ENCODE assay signal across 8 mouse cellular contexts in the genomic region with DNA sequence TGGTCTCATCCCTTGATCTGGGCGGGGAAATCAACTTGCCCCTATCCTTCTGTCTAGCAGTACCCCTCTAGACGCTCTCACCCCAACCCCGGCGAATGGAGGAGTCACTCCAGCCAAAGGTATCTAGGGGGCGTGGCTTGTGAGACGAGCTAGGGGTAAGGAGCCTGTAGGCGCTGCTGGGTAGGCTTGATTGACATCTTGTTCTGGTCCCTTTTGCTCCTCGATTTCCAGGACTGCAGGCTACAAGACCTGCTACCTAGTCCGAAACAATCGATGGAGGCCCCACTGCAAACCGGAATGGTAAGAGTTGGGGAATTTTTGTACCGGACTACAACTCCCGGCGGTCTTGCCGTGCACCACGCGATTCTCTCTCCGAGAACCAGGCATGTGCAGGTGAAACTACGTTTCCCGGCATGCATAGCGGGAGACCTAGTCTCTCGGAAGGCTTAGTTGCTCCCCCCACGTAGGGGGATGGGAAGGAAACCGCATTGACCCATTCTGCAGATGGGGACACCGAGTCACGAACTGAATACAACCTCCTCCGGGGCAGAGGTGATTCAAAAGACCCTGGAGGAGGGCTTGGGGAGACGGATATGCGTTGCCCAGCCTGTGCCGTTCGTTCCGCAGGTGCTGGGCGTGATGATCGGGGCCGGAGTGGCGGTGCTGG. TPM values are rescaled to one million over a fixed set of nuclear protein-coding genes. Genes with fewer than 3 reads are reported as not detected.
DNase-seq lines count a peak whose midpoint lies in the region; ATAC-seq and TF ChIP-seq lines count a peak whose summit lies in the region.

No protein-coding gene starts in this region.

- intact Hi-C loops in gastrocnemius, adult 2 months (cut with DNase I), result loop anchor here (5.0 kb wide), 1 partner anchor 106 kb away; a partner anchor contains a TSS
- intact Hi-C loops in left cerebral cortex, adult 2 months (cut with DNase I), result loop anchor here (2.0 kb wide), 1 partner anchor 156 kb away; a partner anchor contains a TSS

- peak overlapping the region; percentile 83 for H3K4me3 ChIP-seq in gastrocnemius, adult 2 months
- peak overlapping the region; percentile 53 for H3K4me3 ChIP-seq in hindbrain, postnatal 0 days (ENCODE audit: low read length)
- peak overlapping the region; percentile 89 for H3K4me3 ChIP-seq in left cerebral cortex, adult 2 months

- 0 out of 2 replicates have a peak, but pooled peaks cover 4% of the 10 kb centered on the region for H3K4me1 ChIP-seq in hindbrain, postnatal 0 days (ENCODE audit: insufficient read depth, low read length)

- H3K9ac ChIP-seq in hindbrain, postnatal 0 days (replicated peaks; ENCODE audit: low read length), result peak overlapping the region; percentile 63

- TF ChIP-seq CTCF in gastrocnemius, adult 2 months (IDR thresholded peaks at IDR 0.05), result no peak
- TF ChIP-seq CTCF in hindbrain, postnatal 0 days (IDR thresholded peaks at IDR 0.05; ENCODE audit: low read depth), result no peak
- TF ChIP-seq CTCF in left cerebral cortex, adult 2 months (IDR thresholded peaks at IDR 0.05), result no peak; the same call in 1 of the 2 replicates

- peaks cover 24% of the 10 kb centered on the region; the same call in 1 of the 2 replicates for H3K36me3 ChIP-seq in hindbrain, postnatal 0 days (ENCODE audit: insufficient read depth, low read length)

- H3K27me3 ChIP-seq in hindbrain, postnatal 0 days (ENCODE audit: insufficient read depth, low read length), result no peaks in the 10 kb centered on the region

- H3K27ac ChIP-seq in gastrocnemius, adult 2 months, result peak overlapping the region; percentile 87
- peak overlapping the region; percentile 86 for H3K27ac ChIP-seq in hindbrain, postnatal 0 days
- peak overlapping the region; percentile 81 for H3K27ac ChIP-seq in left cerebral cortex, adult 2 months

- H3K9me3 ChIP-seq in hindbrain, postnatal 0 days (ENCODE audit: low read length), result no peaks in the 10 kb centered on the region

- H3K4me2 ChIP-seq in hindbrain, postnatal 0 days (ENCODE audit: low read depth, low read length), result peak overlapping the region; percentile 93

- 1% methylated on average over 36 of the region's 36 CpGs for WGBS in hindbrain, postnatal 0 days

- peak; percentile 80 for ATAC-seq in common myeloid progenitor, adult 5-6 weeks (replicated peaks; ENCODE audit: low read depth, poor library complexity, severe bottlenecking)
- peak; percentile 86 for ATAC-seq in hindbrain, postnatal 0 days
- ATAC-seq in megakaryocyte, adult 5-6 weeks (ENCODE audit: poor library complexity, severe bottlenecking), result peak; percentile 86

- peak; percentile 95 for DNase-seq in ZHBTc4 (ENCODE audit: low read depth, low spot score)
- DNase-seq in gastrocnemius, adult 2 months, result peak; percentile 94
- peak; percentile 97 for DNase-seq in hindbrain, postnatal 0 days (ENCODE audit: low spot score)
- peak; percentile 94 for DNase-seq in left cerebral cortex, adult 2 months (ENCODE audit: extremely low spot score in 1 of 2, low spot score in 2 of 2)
- DNase-seq in right cerebral cortex, adult 2 months (ENCODE audit: low spot score in 2 of 2), result peak; percentile 97 to 98
- peak; percentile 95 for DNase-seq in urinary bladder, postnatal 14 days (ENCODE audit: low spot score)

RNA-seq across cellular contexts. Expression of a gene that starts 1.4 kb away (rescaled TPM):
- 16.1 and 21.8 TPM in 2 replicates for total RNA-seq in common myeloid progenitor, adult 5-6 weeks (2017)
- 1 to 10 TPM; 8.7 to 9.3 TPM for total RNA-seq in gastrocnemius, adult 2 months (2021)
- 55.6 and 82.6 TPM in 2 replicates for total RNA-seq in hindbrain, postnatal 0 days (2014; rRNA removed)
- polyA plus RNA-seq in hindbrain, postnatal 0 days (2015; fragmentation: Nextera tagmentation; extraction: Ambion mirVana), result 35.3 and 38.4 TPM in 2 replicates
- 10 to 100 TPM; 76.5 to 86.0 TPM for total RNA-seq in left cerebral cortex, adult 2 months (2021)
- total RNA-seq in megakaryocyte, adult 5-6 weeks (2015), result 9.5 and 13.9 TPM in 2 replicates
- 9.2 and 15.6 TPM in 2 replicates for total RNA-seq in megakaryocyte, adult 5-6 weeks (2017)

RNA-seq across cellular contexts. Expression of a gene that starts 16.3 kb away (rescaled TPM):
- total RNA-seq in common myeloid progenitor, adult 5-6 weeks (2017), result 26.1 and 28.9 TPM in 2 replicates
- total RNA-seq in gastrocnemius, adult 2 months (2021), result 10 to 100 TPM; 23.5 to 24.9 TPM
- 113 and 140 TPM in 2 replicates for total RNA-seq in hindbrain, postnatal 0 days (2014; rRNA removed)
- 92.4 and 96.8 TPM in 2 replicates for polyA plus RNA-seq in hindbrain, postnatal 0 days (2015; fragmentation: Nextera tagmentation; extraction: Ambion mirVana)
- 10 to 100 TPM; 90.6 to 96.1 TPM for total RNA-seq in left cerebral cortex, adult 2 months (2021)
- 20.1 and 22.7 TPM in 2 replicates for total RNA-seq in megakaryocyte, adult 5-6 weeks (2015)
- total RNA-seq in megakaryocyte, adult 5-6 weeks (2017), result 32.9 and 42.3 TPM in 2 replicates

RNA-seq across cellular contexts. Expression of a gene that starts 23.6 kb away (rescaled TPM):
- total RNA-seq in common myeloid progenitor, adult 5-6 weeks (2017), result 6.2 and 8.3 TPM in 2 replicates
- 10 to 100 TPM; 30.8 to 39.3 TPM for total RNA-seq in gastrocnemius, adult 2 months (2021)
- 98.3 and 109 TPM in 2 replicates for total RNA-seq in hindbrain, postnatal 0 days (2014; rRNA removed)
- 46.0 and 49.6 TPM in 2 replicates for polyA plus RNA-seq in hindbrain, postnatal 0 days (2015; fragmentation: Nextera tagmentation; extraction: Ambion mirVana)
- total RNA-seq in left cerebral cortex, adult 2 months (2021), result 10 to 100 TPM; 32.4 to 34.8 TPM
- total RNA-seq in megakaryocyte, adult 5-6 weeks (2015), result 6.7 and 7.9 TPM in 2 replicates
- total RNA-seq in megakaryocyte, adult 5-6 weeks (2017), result 2.4 and 3.3 TPM in 2 replicates

RNA-seq across cellular contexts. Expression of a gene that starts 45.9 kb away (rescaled TPM):
- not detected in 2 replicates for total RNA-seq in common myeloid progenitor, adult 5-6 weeks (2017)
- not detected for total RNA-seq in gastrocnemius, adult 2 months (2021)
- 0.26 TPM in 1 of 2 replicates, not detected in the other for total RNA-seq in hindbrain, postnatal 0 days (2014; rRNA removed)
- 0.57 and 0.73 TPM in 2 replicates for polyA plus RNA-seq in hindbrain, postnatal 0 days (2015; fragmentation: Nextera tagmentation; extraction: Ambion mirVana)
- under 1 TPM in 1 of 2 experiments, not detected in 1; 0.23 TPM for total RNA-seq in left cerebral cortex, adult 2 months (2021)
- not detected in 2 replicates for total RNA-seq in megakaryocyte, adult 5-6 weeks (2015)
- total RNA-seq in megakaryocyte, adult 5-6 weeks (2017), result not detected in 2 replicates

RNA-seq across cellular contexts. Expression of a gene that starts 49.1 kb away (rescaled TPM):
- total RNA-seq in common myeloid progenitor, adult 5-6 weeks (2017), result 1.3 and 1.4 TPM in 2 replicates
- total RNA-seq in gastrocnemius, adult 2 months (2021), result 1 to 10 TPM; 2.3 to 2.6 TPM
- total RNA-seq in hindbrain, postnatal 0 days (2014; rRNA removed), result 1.5 and 4.9 TPM in 2 replicates
- 2.0 and 2.4 TPM in 2 replicates for polyA plus RNA-seq in hindbrain, postnatal 0 days (2015; fragmentation: Nextera tagmentation; extraction: Ambion mirVana)
- under 1 TPM; 0.84 to 0.88 TPM for total RNA-seq in left cerebral cortex, adult 2 months (2021)
- total RNA-seq in megakaryocyte, adult 5-6 weeks (2015), result 0.20 and 0.32 TPM in 2 replicates
- total RNA-seq in megakaryocyte, adult 5-6 weeks (2017), result 0.99 TPM in 1 of 2 replicates, not detected in the other

Comparison
In these comparisons a context has a peak if more than half of its experiments do, and no peak if none do; other contexts are left out.
1. Peak in every context shown above with its lines: DNase-seq, ATAC-seq, H3K4me3 ChIP-seq and H3K27ac ChIP-seq.